Mouse (Mus musculus) ES-Bruce4 (cell line): ENCODE data around the gene Lgalsl.

Experiments
- CTCF ChIP-seq: IDR thresholded peaks from one replicate; pipeline ENCODE4 v1.8.1; 2011; ENCODE audit warnings: low read depth, low read length
- EP300 ChIP-seq: IDR thresholded peaks from 2 replicates; pipeline ENCODE4 v1.6.1; 2011; ENCODE audit warnings: low read depth, low read length; ENCODE audit not compliant: insufficient read depth
- POLR2A ChIP-seq: IDR thresholded peaks from one replicate; pipeline ENCODE4 v1.8.1; 2011; ENCODE audit warnings: low read length; ENCODE audit not compliant: insufficient read depth

GRCm38 (mm10) chr11:20791334-20791733 lies 39.5 kb downstream of the Lgalsl start:
- no peak for TF ChIP-seq POLR2A
- TF ChIP-seq CTCF: no peak
- TF ChIP-seq EP300: no peak
